Mouse (Mus musculus) lung, postnatal 0 days (tissue): ENCODE data around the gene Clnk.

ENCODE experiments used
- CTCF ChIP-seq: IDR thresholded peaks from 2 replicates; pipeline ENCODE4 v1.5.1; 2016; ENCODE audit warnings: antibody characterized with exemption, mild to moderate bottlenecking
- EP300 ChIP-seq: IDR thresholded peaks from 2 replicates; pipeline ENCODE4 v1.6.1; 2016; ENCODE audit warnings: antibody characterized with exemption, mild to moderate bottlenecking, control low read depth

GRCm38 (mm10) chr5:38780631-38781030 lies 96.0 kb downstream of the Clnk start:
- TF ChIP-seq CTCF (no peak), EP300 (no peak)
